Mouse (Mus musculus): ENCODE results near the gene Mettl17. TPM values are rescaled to one million over a fixed set of nuclear protein-coding genes. Genes with fewer than 3 reads are reported as not detected.
"Not testable (repeated sequence)": the region's sequence is repeated elsewhere in the genome, so short reads cannot be mapped to it uniquely, and the experiment has no call there.

The Mettl17 gene
- polyA plus RNA-seq, 1 experiment = 24.0 TPM

DNA sequence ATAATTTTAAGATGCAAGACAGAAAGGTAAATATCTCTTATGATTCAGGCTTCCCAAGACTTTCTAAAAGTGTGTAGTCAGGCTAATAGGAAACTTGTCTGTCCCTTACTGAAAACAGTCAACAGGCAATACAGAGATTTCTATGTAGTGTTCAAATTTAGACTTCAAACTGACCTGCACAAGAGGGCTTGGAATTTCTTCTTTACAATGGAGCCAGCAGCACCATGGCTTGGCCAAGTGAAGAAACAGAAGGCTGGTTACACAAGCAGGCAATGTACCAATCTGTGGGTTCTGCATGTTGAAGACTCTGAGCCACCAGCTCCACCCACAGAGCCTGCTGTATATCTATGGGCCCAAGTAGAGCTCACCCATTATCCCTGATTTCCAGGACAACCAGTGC, 31.2 kb upstream of the Mettl17 start, which contains the start of gene Ear6:
TSS of gene Ear6 (plus strand) at position 301 of the 400 bp plus-strand sequence.
- Histone ChIP-seq H3K4me1 (ENCODE audit: control insufficient read depth, insufficient read depth, low read length) (no peaks in the 10 kb centered on the region), H3K27me3 (replicated peaks; ENCODE audit: control insufficient read depth, insufficient read depth, low read length) (no peaks in the 10 kb centered on the region), H3K36me3 (ENCODE audit: control insufficient read depth, insufficient read depth, low read length) (no peaks in the 10 kb centered on the region), H3K27ac (ENCODE audit: insufficient read depth, low read depth, low read length) (no peak within 1 kb of the TSS), H3K4me3 (ENCODE audit: insufficient read depth, low read depth, low read length) (no peak within 1 kb of the TSS)
- no peak for DNase-seq
- TF ChIP-seq POLR2A (IDR thresholded peaks at IDR 0.05; ENCODE audit: low read depth, low read length) (no peak), CTCF (conservative IDR thresholded peaks at IDR 0.05; ENCODE audit: insufficient read depth, insufficient read length, low read depth, low read length) (no peak)

DNA sequence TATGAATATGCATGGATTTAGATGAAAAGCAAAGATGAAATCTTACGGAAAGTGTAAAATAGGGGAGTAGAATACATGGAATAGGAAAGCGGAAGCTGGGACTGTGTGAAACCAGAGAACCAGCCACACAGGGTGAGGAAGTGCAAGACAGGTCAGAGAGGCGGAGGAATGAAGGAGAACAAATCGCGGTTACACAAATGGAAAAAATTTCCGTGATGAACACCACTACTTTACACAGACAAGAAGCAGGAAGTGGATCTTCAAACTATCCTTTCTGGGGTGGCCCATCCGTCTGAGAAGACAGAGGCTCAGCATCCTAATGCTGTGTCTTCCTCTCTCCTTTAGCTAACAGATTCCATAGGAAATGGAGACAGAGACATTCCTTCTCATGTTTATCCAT, 29.4 kb upstream of the Mettl17 start:
- not testable (repeated sequence) for DNase-seq; H3K27me3 ChIP-seq (replicated peaks; ENCODE audit: control insufficient read depth, insufficient read depth, low read length); H3K36me3 ChIP-seq (ENCODE audit: control insufficient read depth, insufficient read depth, low read length); H3K27ac ChIP-seq (ENCODE audit: insufficient read depth, low read depth, low read length); H3K4me1 ChIP-seq (ENCODE audit: control insufficient read depth, insufficient read depth, low read length); H3K4me3 ChIP-seq (ENCODE audit: insufficient read depth, low read depth, low read length)
- 70% methylated on average over 7 of the region's 7 CpGs for WGBS

DNA sequence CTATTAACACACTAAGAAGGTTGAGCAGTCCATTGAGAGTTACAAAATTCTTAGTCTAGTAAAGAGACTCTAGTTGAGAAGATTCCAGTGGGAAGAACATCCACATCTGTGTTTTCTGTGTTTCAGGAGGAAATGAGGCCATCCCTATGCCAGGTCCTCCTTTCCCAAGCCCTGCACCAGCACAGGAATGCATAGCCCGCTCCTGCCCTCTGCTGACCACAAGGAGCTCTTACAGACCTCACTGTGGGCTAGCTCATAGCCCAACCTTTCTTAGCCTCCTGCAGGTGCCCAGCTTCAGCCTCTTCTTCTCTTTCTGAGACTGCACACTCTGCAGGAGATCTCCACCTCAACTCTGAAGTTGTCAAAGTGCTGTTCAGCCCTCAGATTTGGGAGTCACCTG, 21.0 kb upstream of the Mettl17 start:
- not testable (repeated sequence) for H3K4me1 ChIP-seq (ENCODE audit: control insufficient read depth, insufficient read depth, low read length); H3K4me3 ChIP-seq (ENCODE audit: insufficient read depth, low read depth, low read length); H3K27ac ChIP-seq (ENCODE audit: insufficient read depth, low read depth, low read length); DNase-seq; H3K27me3 ChIP-seq (replicated peaks; ENCODE audit: control insufficient read depth, insufficient read depth, low read length); H3K36me3 ChIP-seq (ENCODE audit: control insufficient read depth, insufficient read depth, low read length)
- 22% methylated on average over 1 of the region's 1 CpGs for WGBS
- peak; percentile 43 for TF ChIP-seq CTCF (conservative IDR thresholded peaks at IDR 0.05; ENCODE audit: insufficient read depth, insufficient read length, low read depth, low read length)

DNA sequence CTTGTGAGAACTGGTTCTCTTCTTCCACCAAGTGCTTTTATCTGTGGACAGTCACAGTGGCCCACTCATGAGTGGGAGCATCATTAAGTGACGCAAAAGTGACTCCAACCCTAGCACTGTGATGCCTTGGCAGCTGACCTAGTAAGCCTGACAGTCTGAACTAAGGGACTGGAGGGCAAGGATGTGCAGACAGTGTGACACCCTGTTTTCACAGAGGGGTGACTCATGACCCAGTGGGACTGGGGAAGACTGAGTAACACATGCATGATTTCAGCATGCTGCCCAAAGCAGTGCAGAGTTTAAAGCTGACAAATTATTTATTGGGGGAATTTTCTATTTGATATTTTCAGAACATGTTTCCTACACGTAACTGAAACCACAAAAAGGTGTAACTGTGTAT, 13.9 kb upstream of the Mettl17 start:
- TF ChIP-seq CTCF (conservative IDR thresholded peaks at IDR 0.05; ENCODE audit: insufficient read depth, insufficient read length, low read depth, low read length) = no peak
- no peak for TF ChIP-seq POLR2A (IDR thresholded peaks at IDR 0.05; ENCODE audit: low read depth, low read length)
- no peak for DNase-seq
- H3K4me3 ChIP-seq (ENCODE audit: insufficient read depth, low read depth, low read length) = no peak overlapping the region
- no peak overlapping the region for H3K27ac ChIP-seq (ENCODE audit: insufficient read depth, low read depth, low read length)
- H3K4me1 ChIP-seq (ENCODE audit: control insufficient read depth, insufficient read depth, low read length) = no peaks in the 10 kb centered on the region
- no peaks in the 10 kb centered on the region for H3K27me3 ChIP-seq (replicated peaks; ENCODE audit: control insufficient read depth, insufficient read depth, low read length)
- H3K36me3 ChIP-seq (ENCODE audit: control insufficient read depth, insufficient read depth, low read length) = no peaks in the 10 kb centered on the region
- WGBS = 77% methylated on average over 2 of the region's 2 CpGs

DNA sequence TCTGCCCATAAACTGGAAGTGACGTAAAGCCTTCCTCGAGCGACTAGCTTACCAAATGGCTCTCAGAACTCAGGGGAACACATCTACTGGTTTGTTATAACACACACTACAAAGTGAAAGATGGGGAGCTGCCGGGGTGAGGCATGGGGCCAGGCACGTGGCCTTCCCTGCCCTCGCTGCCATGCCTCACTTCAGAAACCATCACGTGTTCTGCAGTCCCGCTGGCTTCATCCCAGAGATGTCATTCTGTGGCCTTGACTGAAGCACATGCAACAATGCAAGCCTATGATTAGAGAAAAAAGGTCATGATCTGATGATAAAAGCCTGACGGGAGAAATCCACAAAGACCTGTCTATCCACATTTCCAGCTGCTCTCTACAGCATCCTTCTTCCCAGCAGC, 12.9 kb upstream of the Mettl17 start:
- no peaks in the 10 kb centered on the region for H3K27me3 ChIP-seq (replicated peaks; ENCODE audit: control insufficient read depth, insufficient read depth, low read length)
- DNase-seq = no peak
- no peaks in the 10 kb centered on the region for H3K36me3 ChIP-seq (ENCODE audit: control insufficient read depth, insufficient read depth, low read length)
- TF ChIP-seq POLR2A (IDR thresholded peaks at IDR 0.05; ENCODE audit: low read depth, low read length) (no peak), CTCF (conservative IDR thresholded peaks at IDR 0.05; ENCODE audit: insufficient read depth, insufficient read length, low read depth, low read length) (no peak)
- H3K27ac ChIP-seq (ENCODE audit: insufficient read depth, low read depth, low read length) = no peak overlapping the region
- no peak overlapping the region for H3K4me3 ChIP-seq (ENCODE audit: insufficient read depth, low read depth, low read length)
- no peaks in the 10 kb centered on the region for H3K4me1 ChIP-seq (ENCODE audit: control insufficient read depth, insufficient read depth, low read length)
- WGBS = 70% methylated on average over 9 of the region's 9 CpGs

DNA sequence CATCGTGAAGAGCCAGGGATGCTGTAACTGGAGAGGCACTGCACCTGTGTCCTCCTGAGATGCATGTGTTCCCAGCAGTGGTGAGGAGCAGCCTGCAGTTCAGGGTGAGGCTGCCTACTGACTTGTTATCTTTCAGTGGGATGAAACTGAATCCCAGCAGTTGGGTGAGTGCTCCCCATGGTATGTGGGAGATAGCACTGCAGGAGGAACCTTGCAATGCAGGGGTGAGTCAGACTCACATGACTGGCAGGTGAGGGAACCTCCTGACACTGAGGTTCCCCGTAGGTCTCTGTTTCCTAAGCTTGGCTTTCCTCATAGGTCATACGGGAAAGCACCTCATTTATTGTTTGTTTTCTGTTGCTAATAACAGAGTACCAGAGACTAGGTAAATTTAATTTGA, 7.1 kb upstream of the Mettl17 start:
- no peak for DNase-seq
- no peaks in the 10 kb centered on the region for H3K27me3 ChIP-seq (replicated peaks; ENCODE audit: control insufficient read depth, insufficient read depth, low read length)
- 64% methylated on average over 3 of the region's 3 CpGs for WGBS
- H3K4me3 ChIP-seq (ENCODE audit: insufficient read depth, low read depth, low read length) = no peak overlapping the region
- H3K4me1 ChIP-seq (ENCODE audit: control insufficient read depth, insufficient read depth, low read length) = no peaks in the 10 kb centered on the region
- H3K27ac ChIP-seq (ENCODE audit: insufficient read depth, low read depth, low read length) = no peak overlapping the region
- no peaks in the 10 kb centered on the region for H3K36me3 ChIP-seq (ENCODE audit: control insufficient read depth, insufficient read depth, low read length)
- TF ChIP-seq CTCF (conservative IDR thresholded peaks at IDR 0.05; ENCODE audit: insufficient read depth, insufficient read length, low read depth, low read length) = no peak
- no peak for TF ChIP-seq POLR2A (IDR thresholded peaks at IDR 0.05; ENCODE audit: low read depth, low read length)

DNA sequence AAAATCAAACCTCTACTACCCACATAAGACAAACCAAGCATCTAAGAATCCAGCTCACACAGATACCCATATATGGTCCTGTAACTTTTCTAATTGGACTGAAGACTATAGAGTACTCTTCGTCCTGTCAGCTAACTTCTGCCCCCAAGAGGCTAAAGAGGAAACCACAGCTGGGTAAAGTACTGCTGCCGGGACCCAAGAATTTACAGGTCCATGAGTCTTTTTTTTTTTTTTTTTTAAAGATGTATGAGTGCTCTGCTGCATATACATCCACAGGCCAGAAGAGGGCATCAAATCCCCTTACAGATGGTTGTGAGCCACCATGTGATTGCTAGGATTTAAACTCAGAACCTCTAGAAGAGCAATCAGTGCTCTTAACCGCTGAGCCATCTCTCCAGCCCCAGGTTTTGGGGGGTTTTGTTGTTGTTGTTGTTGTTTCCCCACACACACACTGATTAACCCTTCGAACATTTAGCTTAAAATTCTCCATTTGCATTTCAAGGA, 1.1 kb upstream of the Mettl17 start:
- DNase-seq = peak; percentile 85
- TF ChIP-seq POLR2A (IDR thresholded peaks at IDR 0.05; ENCODE audit: low read depth, low read length) (no peak), CTCF (conservative IDR thresholded peaks at IDR 0.05; ENCODE audit: insufficient read depth, insufficient read length, low read depth, low read length) (peak; percentile 34; the same call in 1 of the 2 replicates)
- Histone ChIP-seq H3K4me3 (ENCODE audit: insufficient read depth, low read depth, low read length) (peak overlapping the region; percentile 84), H3K4me1 (ENCODE audit: control insufficient read depth, insufficient read depth, low read length) (0 out of 2 replicates have a peak, but pooled peaks cover 3% of the 10 kb centered on the region), H3K27me3 (replicated peaks; ENCODE audit: control insufficient read depth, insufficient read depth, low read length) (no peaks in the 10 kb centered on the region), H3K27ac (ENCODE audit: insufficient read depth, low read depth, low read length) (no peak overlapping the region), H3K36me3 (ENCODE audit: control insufficient read depth, insufficient read depth, low read length) (no peaks in the 10 kb centered on the region)
- WGBS = under 1% methylated on average over 4 of the region's 4 CpGs
